Mouse (Mus musculus) ES-E14 (cell line): Measurements from ENCODE around the gene Twsg1. TPM values are rescaled to one million over a fixed set of nuclear protein-coding genes. Genes with fewer than 3 reads are reported as not detected.

Experiments used
- DNase-seq: peaks from one replicate; pipeline ENCODE4 v3.0.0-alpha.2; 2013; ENCODE audit warnings: low read depth, low spot score
- H3K27ac ChIP-seq: 2 replicates; pipeline ENCODE4 v1.5.1; 2012; ENCODE audit warnings: low read depth, mild to moderate bottlenecking, low read length, moderate library complexity, mixed read lengths; ENCODE audit not compliant: poor library complexity, insufficient read depth, severe bottlenecking
- H3K36me3 ChIP-seq: 2 replicates; pipeline ENCODE4 v1.6.1; 2012; ENCODE audit warnings: mild to moderate bottlenecking, low read length, moderate library complexity, mixed read lengths; ENCODE audit not compliant: control insufficient read depth, poor library complexity, insufficient read depth, severe bottlenecking
- H3K4me1 ChIP-seq, 2 experiments: fragments of 150-350 bp in 1 of 2; sonication (generic) in 1 of 2; 2 replicates each; pipeline ENCODE4 v1.6.1; 2012; ENCODE audit warnings: low read length in 2 of 2, mild to moderate bottlenecking in 1 of 2, mixed read lengths in 1 of 2; ENCODE audit not compliant: control insufficient read depth in 2 of 2, insufficient read depth in 2 of 2, poor library complexity in 1 of 2
- H3K4me3 ChIP-seq, 2 experiments: fragments of 150-350 bp in 1 of 2; sonication (generic) in 1 of 2; 2 replicates each; pipeline ENCODE4 v1.5.1; 2012; ENCODE audit warnings: low read length in 2 of 2, low read depth in 1 of 2, mild to moderate bottlenecking in 1 of 2, mixed read lengths in 1 of 2; ENCODE audit not compliant: insufficient read depth in 1 of 2, poor library complexity in 1 of 2, severe bottlenecking in 1 of 2
- H3K9ac ChIP-seq: 2 replicates; pipeline ENCODE4 v1.6.1; 2012; ENCODE audit warnings: low read depth, mild to moderate bottlenecking, low read length, mixed read lengths; ENCODE audit not compliant: poor library complexity, insufficient read depth, severe bottlenecking
- H3K9me3 ChIP-seq: fragments of 150-350 bp; sonication (generic); 2 replicates; pipeline ENCODE4 v1.6.1; 2012; ENCODE audit warnings: low read depth, mild to moderate bottlenecking, low read length; ENCODE audit not compliant: control insufficient read depth, insufficient read depth
- CHD2 ChIP-seq: IDR thresholded peaks from 2 replicates; pipeline ENCODE4 v1.6.1; 2014; ENCODE audit warnings: mild to moderate bottlenecking, low read depth, low read length, inconsistent platforms
- HCFC1 ChIP-seq: IDR thresholded peaks from 2 replicates; pipeline ENCODE4 v1.6.1; 2012; ENCODE audit warnings: low read length, inconsistent platforms, borderline replicate concordance; ENCODE audit not compliant: insufficient read depth
- MAFK ChIP-seq: IDR thresholded peaks from 2 replicates; pipeline ENCODE4 v1.6.1; 2014; ENCODE audit warnings: mild to moderate bottlenecking, low read depth, low read length, inconsistent platforms; ENCODE audit not compliant: insufficient read depth
- ZC3H11A ChIP-seq: IDR thresholded peaks from 2 replicates; pipeline ENCODE4 v1.6.1; 2012; ENCODE audit warnings: low read depth, mild to moderate bottlenecking, inconsistent platforms, low read length, borderline replicate concordance
- ZNF384 ChIP-seq: IDR thresholded peaks from 2 replicates; pipeline ENCODE4 v1.6.1; 2012; ENCODE audit warnings: low read depth, low read length, inconsistent platforms
- in situ Hi-C, 2 experiments: fragments of 600-800 bp; cut with MboI; formaldehyde crosslinking; loops; one replicate each; pipeline ENCODE4 v1.15.1; 2025; ENCODE audit warnings: low sequenced_read_pairs in 2 of 2, inconsistent platforms in 1 of 2; ENCODE audit not compliant: unreplicated experiment in 2 of 2
- total RNA-seq: library from RNA; depleted of rRNA; stranded (reverse); fragments of 300-350 nt; gene quantifications from 2 replicates; pipeline ENCODE4 v1.2.3, GENCODE M21; 2012

The Twsg1 gene
- total RNA-seq, 1 experiment = 34.2 TPM

DNA sequence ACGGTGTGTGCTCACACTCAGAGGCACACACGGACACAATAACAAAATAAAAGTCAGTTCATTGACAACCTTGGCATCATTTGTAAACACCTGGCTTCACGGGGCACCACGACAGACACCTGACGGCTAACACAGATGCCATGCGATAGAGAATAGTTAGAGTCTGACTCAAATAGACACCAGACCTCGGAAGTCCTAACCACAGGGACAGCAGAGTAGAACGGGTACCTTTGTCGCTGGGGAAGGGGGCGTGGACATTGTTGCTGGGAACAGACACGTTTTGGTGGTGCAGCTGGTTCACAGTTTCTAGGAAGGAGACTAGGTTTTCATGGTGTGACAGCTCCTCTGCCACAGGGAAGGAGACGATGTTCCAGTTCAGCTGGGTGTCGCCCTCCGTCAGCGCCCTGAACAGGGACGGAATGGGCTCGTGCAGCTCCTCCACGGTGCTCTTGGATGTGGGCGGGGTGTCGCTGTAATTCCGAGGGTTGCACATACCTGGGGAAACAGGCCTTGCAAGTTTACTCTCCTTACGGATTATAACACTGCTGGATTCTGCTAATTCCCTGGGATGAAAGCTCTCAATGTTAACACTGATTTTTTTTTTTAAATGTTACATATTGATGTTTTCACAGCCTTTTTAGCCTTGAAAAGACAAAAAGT, 21.6 kb downstream of the Twsg1 start:
- Histone ChIP-seq H3K4me1 (peaks cover 0 to 2% of the 10 kb centered on the region in 2 experiments; a peak in 1 of 4 replicates), H3K36me3 (peaks cover 11% of the 10 kb centered on the region; the same call in 1 of the 2 replicates), H3K4me3 (no peak overlapping the region), H3K9me3 (no peaks in the 10 kb centered on the region), H3K9ac (no peak overlapping the region), H3K27ac (no peak overlapping the region)
- in situ Hi-C loops = no loop called here
- DNase-seq = no peak
- no peak for TF ChIP-seq ZNF384
- TF ChIP-seq ZC3H11A = no peak
- TF ChIP-seq CHD2 = no peak
- no peak for TF ChIP-seq MAFK
- TF ChIP-seq HCFC1 = no peak

DNA sequence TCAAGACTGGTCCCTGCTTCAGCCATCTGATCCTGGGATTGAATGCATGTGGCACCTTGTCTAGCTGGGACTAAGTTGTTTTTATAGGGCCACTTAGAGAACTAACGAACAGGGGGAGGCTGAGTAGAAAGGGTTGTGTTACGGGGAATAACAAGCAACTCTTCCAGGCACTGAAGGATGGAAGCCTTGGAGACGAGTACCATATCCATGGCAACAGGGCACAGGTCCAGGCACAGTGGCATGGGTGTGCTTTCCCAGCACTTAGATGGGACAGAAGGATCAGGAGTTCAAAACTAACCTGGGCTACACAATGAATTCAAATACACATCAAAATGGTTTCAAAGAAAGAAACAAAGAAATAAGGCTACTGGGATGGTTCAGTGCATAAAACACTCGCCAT, 23.9 kb downstream of the Twsg1 start:
- TF ChIP-seq HCFC1 = no peak
- TF ChIP-seq ZNF384 = no peak
- no peak for TF ChIP-seq CHD2
- TF ChIP-seq MAFK = no peak
- no peak for TF ChIP-seq ZC3H11A
- Histone ChIP-seq H3K9me3 (no peaks in the 10 kb centered on the region), H3K4me1 (peaks cover 0 to 2% of the 10 kb centered on the region in 2 experiments; a peak in 1 of 4 replicates), H3K4me3 (no peak overlapping the region), H3K36me3 (peaks cover 13% of the 10 kb centered on the region; the same call in 1 of the 2 replicates), H3K27ac (no peak overlapping the region), H3K9ac (no peak overlapping the region)
- in situ Hi-C loops = no loop called here
- no peak for DNase-seq

DNA sequence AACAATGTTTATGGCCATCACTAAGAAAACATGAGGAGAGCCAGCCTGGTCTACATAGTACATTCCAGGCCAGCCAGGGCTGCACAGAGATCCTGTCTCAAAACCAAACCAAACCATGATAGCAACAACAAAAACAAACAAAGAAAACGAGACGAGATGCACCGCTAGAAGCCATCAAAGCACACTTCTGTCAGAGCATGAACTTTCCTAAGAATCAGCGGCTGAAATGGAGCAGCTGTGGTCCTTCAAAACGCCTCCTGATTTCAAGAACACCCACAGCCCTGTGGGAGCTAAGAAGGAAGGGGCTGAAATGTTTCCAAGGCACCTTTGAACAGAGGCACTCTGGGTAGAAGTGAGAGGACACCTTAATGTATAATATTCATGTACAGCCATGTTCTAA, 26.8 kb downstream of the Twsg1 start:
- Histone ChIP-seq H3K9me3 (no peaks in the 10 kb centered on the region), H3K4me1 (peaks cover 0 to 2% of the 10 kb centered on the region in 2 experiments; a peak in 1 of 4 replicates), H3K27ac (no peak overlapping the region), H3K4me3 (no peak overlapping the region), H3K36me3 (peaks cover 14% of the 10 kb centered on the region; the same call in 1 of the 2 replicates), H3K9ac (no peak overlapping the region)
- TF ChIP-seq HCFC1 = no peak
- no peak for TF ChIP-seq CHD2
- TF ChIP-seq MAFK = no peak
- TF ChIP-seq ZC3H11A = no peak
- TF ChIP-seq ZNF384 = no peak
- in situ Hi-C loops = no loop called here
- DNase-seq = no peak

DNA sequence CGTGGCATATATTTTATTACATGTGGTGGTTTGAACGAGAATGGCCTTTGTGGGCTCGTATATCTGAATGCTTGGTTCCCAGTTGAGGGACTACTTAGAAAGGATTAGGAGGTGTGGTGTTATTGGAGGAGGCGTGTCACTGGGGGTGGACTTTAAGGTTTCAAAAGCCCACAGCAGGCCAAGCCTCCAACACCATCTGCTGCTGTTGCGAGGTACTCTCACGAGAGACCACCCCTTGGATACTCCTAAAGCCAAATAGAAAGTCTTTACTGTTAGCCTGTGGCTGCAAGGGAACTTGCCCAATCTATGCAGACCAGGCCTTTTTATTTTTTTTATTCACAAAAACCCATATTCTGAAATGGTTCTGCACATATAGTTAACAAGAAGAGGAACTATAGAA, 29.1 kb downstream of the Twsg1 start:
- DNase-seq = no peak
- TF ChIP-seq ZC3H11A (no peak), CHD2 (no peak), HCFC1 (no peak), MAFK (no peak), ZNF384 (no peak)
- Histone ChIP-seq H3K4me1 (peaks cover 0 to 2% of the 10 kb centered on the region in 2 experiments; a peak in 1 of 4 replicates), H3K27ac (no peak overlapping the region), H3K9me3 (no peaks in the 10 kb centered on the region), H3K4me3 (no peak overlapping the region), H3K36me3 (peaks cover 13% of the 10 kb centered on the region; the same call in 1 of the 2 replicates), H3K9ac (no peak overlapping the region)
- in situ Hi-C loops = no loop called here
